ENCODE assay signal across 9 mouse cellular contexts in genomic region chr11:101814375-101815102, GRCm38 (mm10). TPM values are rescaled to one million over a fixed set of nuclear protein-coding genes. Genes with fewer than 3 reads are reported as not detected.
DNase-seq lines count a peak whose midpoint lies in the region; ATAC-seq lines count a peak whose summit lies in the region.
"Had no signal": no experiment of that assay in that cellular context is flagged by ENCODE, and none has a peak within 500 bp of the region (broad histone marks: within the 10 kb centered on the region; RNA-seq: fewer than 3 reads in every experiment).

No protein-coding gene starts in this region.

- DNase-seq in NIH3T3 (ENCODE audit: low read depth) = peak; percentile 91
- peak; percentile 79 for DNase-seq in cerebellum, adult 9-11 months
- peak; percentile 41 to 66 for DNase-seq in frontal cortex, postnatal 14 days (ENCODE audit: low spot score in 2 of 2)
- DNase-seq in layer of hippocampus, postnatal 14 days (ENCODE audit: low spot score in 2 of 2) = peak; percentile 69 to 78
- peak; percentile 58 for DNase-seq in lung, postnatal 25 days (ENCODE audit: low spot score)
- DNase-seq in right cerebral cortex, postnatal 10 days (ENCODE audit: low spot score in 2 of 2) = peak; percentile 63 to 80
- DNase-seq in urinary bladder, postnatal 14 days (ENCODE audit: low spot score) = peak; percentile 83

- H3K9me3 ChIP-seq in hindbrain, embryonic 13.5 days = no peaks in the 10 kb centered on the region

- peaks cover 21% of the 10 kb centered on the region for H3K27me3 ChIP-seq in hindbrain, embryonic 13.5 days

- peak overlapping the region; percentile 45 for H3K4me2 ChIP-seq in hindbrain, embryonic 13.5 days

- no peak overlapping the region for H3K27ac ChIP-seq in hindbrain, embryonic 13.5 days

- H3K9ac ChIP-seq in hindbrain, embryonic 13.5 days = peak overlapping the region; percentile 35; the same call in 1 of the 2 replicates

- peak; percentile 57; the same call in 1 of the 2 replicates for ATAC-seq in hindbrain, embryonic 13.5 days (ENCODE audit: low FRiP score)

- H3K36me3 ChIP-seq in hindbrain, embryonic 13.5 days = no peaks in the 10 kb centered on the region

- H3K4me1 ChIP-seq in hindbrain, embryonic 13.5 days (replicated peaks) = peaks cover 21% of the 10 kb centered on the region

- peak overlapping the region; percentile 24 for H3K4me3 ChIP-seq in hindbrain, embryonic 13.5 days

- 9% methylated on average over 23 of the region's 23 CpGs for WGBS in hindbrain, embryonic 13.5 days

RNA-seq across cellular contexts. Expression of gene Etv4, which starts 29.4 kb away (rescaled TPM):
- polyA plus RNA-seq in hindbrain, embryonic 13.5 days (2015; fragmentation: Nextera tagmentation; extraction: Ambion mirVana) = 4.5 and 6.4 TPM in 2 replicates
- 10 to 100 TPM; 19.3 to 22.1 TPM for total RNA-seq in layer of hippocampus, postnatal 14 days (2021)
- total RNA-seq: neutrophil, adult 5-6 weeks had no signal
